Mouse (Mus musculus): ENCODE measurements around the gene Myh2.

Gene Myh2

GRCm38 (mm10) chr11:67151651-67152630, 18.9 kb upstream of the Myh2 start:
- no peak for DNase-seq (ENCODE audit: low spot score in 2 of 2)

- no peak for DNase-seq (ENCODE audit: low spot score in 2 of 2)
Measured at GRCm38 (mm10) chr11:67153123-67153522, 17.7 kb upstream of the Myh2 start.

GRCm38 (mm10) chr11:67153843-67154242, 17.0 kb upstream of the Myh2 start:
- no peak for DNase-seq (ENCODE audit: low spot score in 2 of 2)

GRCm38 (mm10) chr11:67155650-67156049, 15.2 kb upstream of the Myh2 start:
- DNase-seq (ENCODE audit: low spot score in 2 of 2): no peak

- no peak for DNase-seq (ENCODE audit: low spot score in 2 of 2)
Measured at GRCm38 (mm10) chr11:67160131-67160530, 10.7 kb upstream of the Myh2 start.

GRCm38 (mm10) chr11:67163701-67164100, 7.1 kb upstream of the Myh2 start:
- no peak for DNase-seq (ENCODE audit: low spot score in 2 of 2)

- no peak for DNase-seq (ENCODE audit: low spot score in 2 of 2)
Measured at GRCm38 (mm10) chr11:67164851-67165250, 6.0 kb upstream of the Myh2 start.

GRCm38 (mm10) chr11:67169301-67169700, 1.5 kb upstream of the Myh2 start:
- DNase-seq (ENCODE audit: low spot score in 2 of 2): no peak

- DNase-seq (ENCODE audit: low spot score in 2 of 2): no peak
Measured at GRCm38 (mm10) chr11:67172439-67172838, 1.6 kb downstream of the Myh2 start.

- DNase-seq (ENCODE audit: low spot score in 2 of 2): no peak
Measured at GRCm38 (mm10) chr11:67176376-67176775, 5.5 kb downstream of the Myh2 start.

GRCm38 (mm10) chr11:67190316-67190715, 19.5 kb downstream of the Myh2 start:
- no peak for DNase-seq (ENCODE audit: low spot score in 2 of 2)

- no peak for DNase-seq (ENCODE audit: low spot score in 2 of 2)
Measured at GRCm38 (mm10) chr11:67190814-67191213, 20.0 kb downstream of the Myh2 start.

GRCm38 (mm10) chr11:67191496-67191895, 20.7 kb downstream of the Myh2 start:
- no peak for DNase-seq (ENCODE audit: low spot score in 2 of 2)

- DNase-seq (ENCODE audit: low spot score in 2 of 2): no peak
Measured at GRCm38 (mm10) chr11:67199321-67199720, 28.5 kb downstream of the Myh2 start.

GRCm38 (mm10) chr11:67199752-67200151, 28.9 kb downstream of the Myh2 start, which contains the start of gene Myh1:
Myh1 (plus strand) TSS chr11:67200052.
- no peak for DNase-seq (ENCODE audit: low spot score in 2 of 2)

- no peak for DNase-seq (ENCODE audit: low spot score in 2 of 2)
Measured at GRCm38 (mm10) chr11:67204766-67205165, 33.9 kb downstream of the Myh2 start.

- no peak for DNase-seq (ENCODE audit: low spot score in 2 of 2)
Measured at GRCm38 (mm10) chr11:67221803-67222202, 51.0 kb downstream of the Myh2 start.

GRCm38 (mm10) chr11:67224466-67224865, 53.6 kb downstream of the Myh2 start:
- DNase-seq (ENCODE audit: low spot score in 2 of 2): no peak

- no peak for DNase-seq (ENCODE audit: low spot score in 2 of 2)
Measured at GRCm38 (mm10) chr11:67228731-67229130, 57.9 kb downstream of the Myh2 start.

GRCm38 (mm10) chr11:67229166-67229565, 58.3 kb downstream of the Myh2 start:
- DNase-seq (ENCODE audit: low spot score in 2 of 2): no peak

GRCm38 (mm10) chr11:67229946-67230345, 59.1 kb downstream of the Myh2 start:
- no peak for DNase-seq (ENCODE audit: low spot score in 2 of 2)

- no peak for DNase-seq (ENCODE audit: low spot score in 2 of 2)
Measured at GRCm38 (mm10) chr11:67235639-67236358, 65.0 kb downstream of the Myh2 start.

- no peak for DNase-seq (ENCODE audit: low spot score in 2 of 2)
Measured at GRCm38 (mm10) chr11:67236799-67237198, 66.0 kb downstream of the Myh2 start.
